Mouse (Mus musculus): ENCODE results near the gene Mfng.

DNA sequence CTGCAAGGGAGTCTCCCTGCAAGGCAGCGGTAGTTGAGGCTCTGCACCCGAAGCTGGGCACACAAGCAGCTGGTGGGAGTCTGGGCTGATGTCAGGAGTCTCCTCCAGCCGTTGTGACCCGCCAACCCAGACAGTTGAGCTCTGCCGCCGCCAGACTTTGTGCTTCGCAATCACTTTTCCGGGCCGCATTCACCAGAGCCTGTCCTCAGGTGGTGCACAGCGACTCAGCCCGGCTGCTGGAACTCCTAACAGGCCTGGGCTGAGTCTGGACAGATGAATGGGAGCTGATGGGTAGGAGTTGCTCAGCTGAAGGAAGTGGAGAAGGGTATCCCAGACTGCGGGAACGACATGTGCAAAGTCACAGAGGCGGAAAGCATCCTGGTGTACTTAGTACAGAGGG is 53.9 kb downstream of the Mfng start:
- TF ChIP-seq CTCF (conservative IDR thresholded peaks at IDR 0.05; ENCODE audit: insufficient read depth, insufficient read length, low read depth, low read length), result no peak
- TF ChIP-seq POLR2A (IDR thresholded peaks at IDR 0.05; ENCODE audit: low read depth, low read length), result no peak

Data from kidney, adult 2 months (tissue).